Mouse (Mus musculus) cortical plate, adult 2 months (tissue): ENCODE measurements around the gene Gpnmb. TPM values are rescaled to one million over a fixed set of nuclear protein-coding genes. Genes with fewer than 3 reads are reported as not detected.

Source experiments
- H3K27ac ChIP-seq: fragments of 200-500 bp; 2 replicates; pipeline ENCODE4 v1.5.1; 2012; ENCODE audit warnings: low read length, control low read depth, inconsistent platforms; ENCODE audit not compliant: insufficient read depth
- H3K4me1 ChIP-seq: fragments of 200-500 bp; 2 replicates; pipeline ENCODE4 v1.6.1; 2011; ENCODE audit warnings: low read length; ENCODE audit not compliant: control insufficient read depth, insufficient read depth
- H3K4me3 ChIP-seq: fragments of 200-500 bp; 2 replicates; pipeline ENCODE4 v1.5.1; 2011; ENCODE audit warnings: mild to moderate bottlenecking, low read length, control low read depth; ENCODE audit not compliant: insufficient read depth
- CTCF ChIP-seq: fragments of 200-500 bp; IDR thresholded peaks from 2 replicates; pipeline ENCODE4 v1.5.1; 2011; ENCODE audit warnings: mild to moderate bottlenecking, control low read depth, low read length; ENCODE audit not compliant: insufficient read depth; ENCODE audit errors: extremely low read depth
- POLR2A ChIP-seq: fragments of 200-500 bp; IDR thresholded peaks from 2 replicates; pipeline ENCODE4 v1.6.1; 2011; ENCODE audit warnings: mild to moderate bottlenecking, low read length, control low read depth; ENCODE audit not compliant: insufficient read depth; ENCODE audit errors: extremely low read depth
- polyA plus RNA-seq: library from polyadenylated mRNA; depleted of rRNA; stranded (reverse); fragments of >200 nt; gene quantifications from 2 replicates; pipeline ENCODE4 v1.2.3, GENCODE M21; 2012

The Gpnmb gene
- polyA plus RNA-seq, 1 experiment, result 0.92 TPM

GRCm38 (mm10) chr6:49013023-49013422 is 23.3 kb upstream of the Gpnmb start:
- TF ChIP-seq CTCF (no peak), POLR2A (no peak)
- Histone ChIP-seq H3K4me3 (no peak overlapping the region), H3K4me1 (peaks cover 2% of the 10 kb centered on the region; the same call in 1 of the 2 replicates), H3K27ac (no peak overlapping the region)

- Histone ChIP-seq H3K4me3 (no peak overlapping the region), H3K27ac (no peak overlapping the region), H3K4me1 (no peaks in the 10 kb centered on the region; the same call in 1 of the 2 replicates)
- no peak for TF ChIP-seq CTCF
- TF ChIP-seq POLR2A, result no peak
Measured at GRCm38 (mm10) chr6:49013458-49013857, 22.9 kb upstream of the Gpnmb start.

DNA sequence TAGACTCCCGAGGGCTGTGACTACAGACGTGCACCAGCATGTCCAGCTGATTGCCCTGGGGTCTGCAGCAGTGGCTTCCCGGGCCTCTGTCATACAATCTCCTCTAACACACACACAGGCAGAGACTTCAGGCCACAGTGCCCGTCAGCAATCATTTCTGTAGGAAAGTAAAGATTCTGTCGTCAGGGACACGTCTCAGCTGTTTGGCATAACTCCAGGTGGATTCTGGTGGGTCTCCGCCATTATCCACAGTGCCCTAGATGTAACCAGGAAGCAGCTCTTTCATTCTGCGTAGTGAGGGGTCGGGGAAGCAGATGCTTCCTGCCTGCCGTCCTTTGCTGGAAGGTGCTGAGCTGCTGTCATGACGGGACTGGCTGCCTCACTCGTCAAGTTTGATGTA is 19.2 kb upstream of the Gpnmb start:
- H3K27ac ChIP-seq, result no peak overlapping the region
- no peak overlapping the region for H3K4me3 ChIP-seq
- TF ChIP-seq POLR2A (no peak), CTCF (no peak)
- H3K4me1 ChIP-seq, result no peaks in the 10 kb centered on the region

DNA sequence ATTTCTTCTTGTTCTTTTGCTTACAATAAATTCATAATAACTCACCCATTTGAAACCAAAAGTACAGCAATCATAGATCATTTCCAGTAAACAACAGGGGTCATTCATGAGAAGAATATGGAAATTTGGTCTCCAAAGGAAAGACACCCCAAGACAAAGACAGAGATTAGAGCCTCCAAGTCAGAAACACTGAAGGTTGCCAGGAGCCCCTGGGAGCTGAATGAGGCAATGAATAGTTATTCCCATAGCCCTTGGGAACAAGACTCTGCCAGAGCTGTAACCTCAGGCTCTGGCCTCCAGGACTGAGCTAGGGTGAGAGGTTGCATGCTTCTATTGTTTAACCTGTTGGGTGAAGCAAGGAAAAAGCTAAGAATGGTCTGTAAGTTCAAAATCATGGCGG is 17.0 kb upstream of the Gpnmb start:
- Histone ChIP-seq H3K27ac (no peak overlapping the region), H3K4me1 (no peaks in the 10 kb centered on the region), H3K4me3 (no peak overlapping the region)
- TF ChIP-seq CTCF, result no peak
- TF ChIP-seq POLR2A, result no peak

DNA sequence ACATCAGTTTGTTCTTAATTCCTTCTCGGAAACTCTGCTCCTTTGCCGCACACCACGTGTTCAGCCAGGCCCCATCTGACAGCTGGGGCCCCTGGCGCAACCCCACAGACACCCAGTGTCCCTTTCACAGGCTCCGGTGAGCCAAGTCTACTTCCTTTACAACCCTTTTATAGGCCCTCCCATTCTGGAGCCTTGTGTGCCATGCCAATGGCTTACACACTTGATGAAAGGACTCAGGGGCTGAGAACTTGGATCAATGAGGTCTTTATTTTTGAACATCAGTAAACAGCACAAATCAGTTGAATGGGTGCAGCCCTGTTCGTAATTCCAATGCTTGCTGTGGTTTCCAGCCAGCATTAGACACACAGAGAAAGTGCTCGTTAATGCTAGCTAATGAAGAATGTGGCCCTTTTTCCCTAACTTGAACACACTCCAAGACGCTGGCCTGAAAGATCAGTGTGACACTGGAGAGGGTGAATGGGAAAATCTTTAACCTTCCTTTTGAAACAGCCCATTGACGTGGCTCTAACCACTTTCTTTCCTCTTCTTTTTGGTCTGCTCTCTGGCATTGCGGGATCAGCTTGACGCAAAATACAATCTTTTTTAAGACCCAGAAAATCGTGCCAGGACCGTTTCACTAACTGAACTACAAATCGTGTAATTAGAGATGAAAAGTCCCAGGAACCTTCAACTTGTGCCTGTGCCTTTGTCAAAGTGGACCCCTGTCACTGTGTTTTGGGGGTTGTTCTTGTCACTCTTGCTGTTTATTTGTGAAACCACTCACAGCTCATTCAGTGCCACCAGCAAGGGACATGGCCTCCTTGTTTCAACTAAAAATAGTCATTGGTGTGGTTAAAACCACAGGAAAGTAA is 15.0 kb upstream of the Gpnmb start:
- TF ChIP-seq CTCF, result no peak
- TF ChIP-seq POLR2A, result no peak
- Histone ChIP-seq H3K4me1 (no peaks in the 10 kb centered on the region), H3K4me3 (no peak overlapping the region), H3K27ac (0 out of 2 replicates have a peak overlapping the region, but pooled peaks have one; percentile 44)

GRCm38 (mm10) chr6:49022384-49022783 is 14.0 kb upstream of the Gpnmb start:
- TF ChIP-seq POLR2A (no peak), CTCF (no peak)
- no peak overlapping the region for H3K4me3 ChIP-seq
- H3K27ac ChIP-seq, result peak overlapping the region; percentile 25; the same call in 1 of the 2 replicates
- no peaks in the 10 kb centered on the region for H3K4me1 ChIP-seq

- TF ChIP-seq CTCF, result no peak
- TF ChIP-seq POLR2A, result no peak
- H3K4me3 ChIP-seq, result no peak overlapping the region
- no peak overlapping the region for H3K27ac ChIP-seq
- no peaks in the 10 kb centered on the region for H3K4me1 ChIP-seq
Measured at GRCm38 (mm10) chr6:49023315-49023714, 13.0 kb upstream of the Gpnmb start.

- H3K4me1 ChIP-seq, result no peaks in the 10 kb centered on the region
- no peak overlapping the region for H3K4me3 ChIP-seq
- no peak for TF ChIP-seq POLR2A
- TF ChIP-seq CTCF, result no peak
- H3K27ac ChIP-seq, result no peak overlapping the region
Measured at GRCm38 (mm10) chr6:49025290-49025689, 11.1 kb upstream of the Gpnmb start.

DNA sequence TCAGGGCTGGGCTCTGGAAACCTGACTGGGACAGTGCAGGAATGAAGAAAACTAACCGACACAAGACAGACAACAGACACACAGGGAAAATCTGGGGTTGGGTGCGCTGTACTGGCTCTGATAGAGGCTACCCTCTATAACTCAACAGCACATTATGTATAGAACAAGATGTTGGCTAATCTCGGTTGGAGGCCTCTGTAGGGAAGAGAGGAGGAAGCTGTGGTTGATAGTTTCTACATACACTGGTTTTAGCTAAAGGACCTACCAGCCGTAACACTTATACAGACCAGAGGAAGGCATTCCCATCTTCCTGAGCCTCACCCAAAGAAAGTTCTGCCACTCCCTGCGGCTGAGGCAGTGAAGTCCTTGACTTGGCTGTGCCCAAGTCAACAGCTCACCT is 9.8 kb upstream of the Gpnmb start:
- TF ChIP-seq POLR2A (no peak), CTCF (no peak)
- Histone ChIP-seq H3K4me3 (no peak overlapping the region), H3K4me1 (no peaks in the 10 kb centered on the region), H3K27ac (no peak overlapping the region)

DNA sequence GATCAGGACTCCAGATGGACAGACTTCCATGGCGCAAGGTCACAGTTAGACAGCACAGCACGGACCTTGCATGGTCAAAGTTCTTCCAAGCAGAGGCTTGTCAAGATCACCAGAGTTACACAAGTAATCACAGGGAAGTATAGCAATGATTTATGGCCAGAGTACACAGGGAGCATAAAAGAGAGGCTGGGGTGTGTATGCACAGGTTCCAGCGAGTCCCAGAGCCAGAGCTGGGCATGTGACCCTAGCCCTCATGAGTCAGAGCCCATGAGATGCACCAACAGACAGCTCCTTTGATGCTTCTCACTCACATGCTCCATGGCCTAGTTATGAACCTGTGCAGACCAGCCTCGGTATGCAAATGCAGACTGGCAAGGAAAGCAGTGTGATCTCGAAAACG is 8.3 kb upstream of the Gpnmb start:
- Histone ChIP-seq H3K27ac (no peak overlapping the region), H3K4me1 (peaks cover 1% of the 10 kb centered on the region; the same call in 1 of the 2 replicates), H3K4me3 (no peak overlapping the region)
- TF ChIP-seq POLR2A (no peak), CTCF (no peak)

- Histone ChIP-seq H3K4me3 (no peak overlapping the region), H3K27ac (no peak overlapping the region), H3K4me1 (peaks cover 1% of the 10 kb centered on the region; the same call in 1 of the 2 replicates)
- TF ChIP-seq POLR2A, result no peak
- TF ChIP-seq CTCF, result no peak
Measured at GRCm38 (mm10) chr6:49028708-49029107, 7.6 kb upstream of the Gpnmb start.
